Mouse (Mus musculus): ENCODE measurements around the gene Prkcd.

- TF ChIP-seq POLR2A (IDR thresholded peaks at IDR 0.05; ENCODE audit: insufficient read length, low read depth) (no peak), USF1 (IDR thresholded peaks at IDR 0.05; ENCODE audit: low read depth) (no peak), CEBPB (IDR thresholded peaks at IDR 0.05; ENCODE audit: insufficient read depth, poor library complexity, severe bottlenecking) (no peak)
Observed at GRCm38 (mm10) chr14:30649745-30650144, 23.7 kb upstream of the Prkcd start.

Measured in myocyte (in vitro differentiated cells).